Mouse (Mus musculus) right cerebral cortex, postnatal 14 days (tissue): ENCODE results near the gene Sox12.
"Not testable (repeated sequence)": the region's sequence is repeated elsewhere in the genome, so short reads cannot be mapped to it uniquely, and the experiment has no call there.

Source experiments
- DNase-seq: peaks from one replicate; pipeline ENCODE4 v3.0.0; 2022

Gene Sox12

GRCm38 (mm10) chr2:152399122-152399542 is 1.3 kb upstream of the Sox12 start:
- DNase-seq = peak; percentile 51

GRCm38 (mm10) chr2:152398691-152399090 is 828 bp upstream of the Sox12 start:
- peak; percentile 89 for DNase-seq

DNA sequence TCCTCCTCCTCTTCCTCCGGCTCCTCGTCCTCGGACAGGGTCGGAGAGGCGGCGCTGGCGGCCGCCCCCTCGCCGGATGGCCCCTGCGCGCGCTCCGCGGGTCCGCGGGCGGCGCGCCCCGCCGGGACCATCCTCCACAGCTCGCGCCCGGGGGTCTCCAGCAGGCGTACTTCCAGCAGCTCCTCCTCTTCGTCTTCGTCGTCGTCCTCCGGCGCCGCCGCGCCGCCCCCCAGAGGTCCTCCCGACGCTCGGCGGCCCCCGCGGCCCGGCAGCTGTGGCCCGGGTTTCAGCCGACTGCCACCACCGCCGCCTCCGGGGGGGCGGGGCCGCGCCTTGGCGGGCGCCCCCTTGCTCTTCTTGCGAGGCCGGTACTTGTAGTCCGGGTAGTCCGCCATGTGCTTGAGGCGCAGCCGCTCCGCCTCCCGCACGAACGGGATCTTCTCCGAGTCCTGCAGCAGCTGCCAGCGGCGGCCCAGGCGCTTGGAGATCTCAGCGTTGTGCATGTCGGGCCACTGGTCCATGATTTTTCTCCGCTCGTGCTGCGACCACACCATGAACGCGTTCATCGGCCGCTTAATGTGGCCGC is 766 bp downstream of the Sox12 start:
- DNase-seq = peak; percentile 83

DNA sequence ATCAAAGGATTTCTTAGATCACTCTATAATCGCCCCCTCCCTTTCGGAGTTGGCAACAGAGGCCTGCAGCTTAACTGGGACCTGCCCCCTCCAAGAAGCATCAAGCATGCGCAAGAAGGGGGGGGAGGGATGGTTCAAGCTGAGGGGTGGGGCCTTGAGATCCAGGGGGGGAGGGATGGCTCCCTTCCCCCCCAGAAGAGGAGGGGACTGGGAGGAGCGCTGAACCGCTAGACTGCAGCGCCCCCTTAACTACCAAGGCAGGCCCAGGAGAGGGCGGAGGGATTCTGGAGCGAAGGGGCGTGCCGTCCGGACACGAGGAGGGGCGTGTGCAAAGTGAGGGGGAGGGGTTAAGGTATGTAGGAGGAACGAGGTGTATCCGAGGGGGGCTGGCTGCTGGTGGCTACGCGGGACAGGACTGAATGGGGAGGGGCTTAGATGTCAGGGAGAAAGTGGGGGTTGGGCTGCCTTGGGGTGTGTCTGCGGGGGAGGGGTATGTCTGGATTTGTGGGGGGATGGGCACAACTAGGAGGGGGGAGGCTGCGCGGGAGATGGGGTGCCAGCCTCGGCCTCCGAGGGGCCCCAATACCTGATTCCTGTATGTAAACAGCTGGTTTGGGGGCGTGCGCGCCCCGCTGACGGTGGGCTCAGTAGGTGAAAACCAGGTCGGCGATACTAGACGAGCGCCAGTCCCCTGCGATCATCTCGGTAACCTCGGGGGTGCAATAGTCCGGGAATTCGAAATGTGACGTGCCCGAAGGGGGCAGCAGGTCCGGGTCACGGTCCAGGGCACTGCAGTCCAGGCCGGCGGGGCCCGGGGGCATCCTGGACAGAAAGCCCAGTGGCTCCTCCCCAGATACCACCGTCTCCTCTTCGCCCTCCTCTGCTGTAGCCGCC is 1.5 kb downstream of the Sox12 start:
- peak; percentile 89 for DNase-seq

- no peak for DNase-seq
These were observed 2.5 kb downstream of the Sox12 start for GRCm38 (mm10) chr2:152395271-152395920.

DNA sequence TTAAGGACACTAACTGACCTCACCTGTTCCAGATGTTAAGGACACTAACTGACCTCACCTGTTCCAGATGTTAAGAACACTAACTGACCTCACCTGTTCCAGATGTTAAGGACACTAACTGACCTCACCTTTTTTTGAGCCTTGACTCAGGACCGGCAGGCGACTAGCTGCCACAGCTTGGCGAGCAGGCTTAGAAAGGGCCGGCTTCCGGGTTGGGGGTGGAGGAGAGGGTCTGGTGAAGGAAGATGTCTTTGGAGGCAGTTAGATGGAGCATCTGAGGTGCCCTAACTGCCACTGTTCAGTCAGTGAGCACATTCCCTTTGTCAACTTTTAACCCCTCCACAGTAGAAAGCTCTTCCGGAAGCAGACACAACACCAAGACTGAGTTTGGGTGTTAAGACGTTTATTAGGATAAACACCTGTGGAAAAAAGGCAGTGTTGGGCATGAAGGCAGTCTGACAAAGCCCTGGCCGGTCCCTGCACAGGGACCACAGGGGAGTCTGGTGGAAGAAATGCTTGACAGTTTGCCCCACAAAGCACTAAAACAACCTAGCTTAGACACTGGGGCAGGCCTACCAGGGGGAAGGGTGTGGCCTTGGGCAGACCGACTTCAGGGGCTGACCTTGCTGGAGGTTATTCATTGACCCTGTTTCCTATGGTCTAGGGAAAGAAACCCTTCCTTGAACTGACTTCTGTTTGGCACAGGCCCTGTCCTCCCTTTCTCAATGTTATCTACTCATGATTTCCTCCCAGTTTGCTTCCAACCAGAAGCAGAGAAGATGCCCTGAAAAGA is 4.4 kb downstream of the Sox12 start:
- DNase-seq = no peak

DNA sequence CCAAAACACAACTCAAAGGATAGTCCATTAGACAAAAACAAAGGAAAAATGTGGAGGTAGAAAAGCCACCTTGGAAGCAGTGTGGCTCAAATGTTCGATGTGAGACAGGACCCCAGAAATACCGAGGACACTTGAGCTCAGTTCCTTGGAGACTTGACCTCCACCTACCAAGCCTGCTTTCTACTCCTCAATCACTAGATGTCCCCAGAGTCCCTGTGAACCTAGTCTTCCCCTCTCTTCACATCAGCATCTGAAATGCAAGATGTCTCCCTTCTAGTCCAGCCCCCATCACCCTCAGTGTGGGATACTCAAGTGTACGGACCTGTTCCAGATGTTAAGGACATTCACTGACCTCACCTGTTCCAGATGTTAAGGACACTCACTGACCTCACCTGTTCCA is 5.1 kb downstream of the Sox12 start:
- no peak for DNase-seq

- no peak for DNase-seq
These were observed 13.7 kb downstream of the Sox12 start for GRCm38 (mm10) chr2:152384191-152384590.

- peak; percentile 38 for DNase-seq
These were observed 21.5 kb downstream of the Sox12 start, which contains the start of gene Nrsn2 for GRCm38 (mm10) chr2:152376345-152376741. TSS of gene Nrsn2 (minus strand) at chr2:152376638.

- DNase-seq = peak; percentile 64
These were observed 22.1 kb downstream of the Sox12 start for GRCm38 (mm10) chr2:152375652-152376344.

DNA sequence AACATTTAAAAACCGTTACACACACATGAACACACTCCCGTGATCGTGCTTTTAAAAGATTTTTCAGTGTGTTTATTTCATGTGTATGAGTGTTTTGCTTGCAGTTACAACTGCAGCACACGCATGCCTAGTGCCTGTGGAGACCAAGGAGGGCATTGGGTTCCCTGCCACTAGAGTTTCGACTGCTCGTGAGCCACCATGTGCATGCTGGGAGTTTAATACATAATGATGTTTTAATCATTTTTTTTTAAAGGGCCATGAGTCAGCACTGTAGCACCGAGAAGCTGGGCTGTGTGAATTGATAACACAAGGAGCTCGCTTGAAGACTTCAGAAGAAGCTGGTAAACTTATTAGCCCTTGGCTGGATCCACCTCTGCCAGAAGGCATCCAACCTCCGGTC is 24.3 kb downstream of the Sox12 start:
- no peak for DNase-seq

- DNase-seq = no peak
These were observed 25.2 kb downstream of the Sox12 start for GRCm38 (mm10) chr2:152372661-152373060.

DNA sequence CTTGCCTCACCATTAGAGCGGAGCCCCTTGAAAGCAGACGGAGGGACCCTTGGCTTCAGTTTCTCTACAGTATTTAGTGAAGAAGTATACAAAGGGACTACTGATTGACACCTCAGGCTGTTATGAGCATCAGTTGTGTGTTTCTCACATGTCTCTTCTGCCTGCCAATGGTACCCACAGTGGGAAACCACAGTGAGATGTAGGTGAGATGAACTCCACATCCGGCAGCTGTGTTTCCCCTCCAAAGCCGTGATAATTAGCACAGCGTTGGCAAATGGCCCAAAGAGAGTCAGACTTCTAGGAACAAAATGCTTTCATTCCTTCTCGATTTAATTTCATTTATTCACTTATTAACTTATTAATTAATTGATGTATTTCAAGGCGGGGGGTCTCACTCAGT is 25.8 kb downstream of the Sox12 start:
- no peak for DNase-seq

GRCm38 (mm10) chr2:152368532-152369140 is 29.2 kb downstream of the Sox12 start:
- peak; percentile 63 for DNase-seq

DNA sequence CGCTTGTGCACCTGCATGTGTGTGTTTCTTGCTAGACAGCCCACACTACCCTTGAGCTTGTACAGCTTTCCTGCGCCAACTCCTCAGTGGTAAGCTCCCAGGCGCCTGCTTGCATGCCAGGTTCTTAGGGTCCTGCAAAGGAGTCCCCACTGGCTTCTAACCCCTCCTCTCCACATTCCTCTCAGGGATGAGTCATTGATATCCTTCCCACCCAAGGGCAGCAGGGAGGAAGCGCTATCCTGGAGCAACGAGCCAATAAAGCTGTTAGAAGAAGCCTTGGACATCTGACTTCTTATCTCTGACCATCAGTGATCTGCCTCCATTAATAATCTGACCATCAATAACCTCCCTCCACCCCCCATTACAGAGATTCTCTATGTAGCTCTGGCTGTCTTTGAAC is 29.9 kb downstream of the Sox12 start:
- DNase-seq = no peak

GRCm38 (mm10) chr2:152363245-152364147 is 34.4 kb downstream of the Sox12 start:
- DNase-seq = peak; percentile 65

DNA sequence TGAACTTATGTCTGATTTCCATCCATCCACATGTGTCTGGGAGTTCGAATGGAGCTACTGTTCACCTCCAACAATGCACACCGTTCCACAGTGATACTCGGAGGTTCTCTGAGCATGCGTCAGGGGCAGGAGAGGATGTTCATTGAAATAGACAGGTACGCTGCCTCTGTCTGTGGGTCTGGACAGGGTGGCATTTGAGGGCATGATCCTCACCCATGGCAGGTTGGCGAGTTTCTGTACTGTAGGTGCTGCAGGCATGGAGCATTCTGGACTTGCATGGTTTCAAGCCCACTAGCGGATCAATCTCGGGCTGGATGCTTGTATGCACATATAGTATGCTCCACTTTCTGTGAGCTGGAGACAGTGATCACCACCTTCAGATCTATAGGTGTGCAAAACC is 36.7 kb downstream of the Sox12 start:
- no peak for DNase-seq

DNA sequence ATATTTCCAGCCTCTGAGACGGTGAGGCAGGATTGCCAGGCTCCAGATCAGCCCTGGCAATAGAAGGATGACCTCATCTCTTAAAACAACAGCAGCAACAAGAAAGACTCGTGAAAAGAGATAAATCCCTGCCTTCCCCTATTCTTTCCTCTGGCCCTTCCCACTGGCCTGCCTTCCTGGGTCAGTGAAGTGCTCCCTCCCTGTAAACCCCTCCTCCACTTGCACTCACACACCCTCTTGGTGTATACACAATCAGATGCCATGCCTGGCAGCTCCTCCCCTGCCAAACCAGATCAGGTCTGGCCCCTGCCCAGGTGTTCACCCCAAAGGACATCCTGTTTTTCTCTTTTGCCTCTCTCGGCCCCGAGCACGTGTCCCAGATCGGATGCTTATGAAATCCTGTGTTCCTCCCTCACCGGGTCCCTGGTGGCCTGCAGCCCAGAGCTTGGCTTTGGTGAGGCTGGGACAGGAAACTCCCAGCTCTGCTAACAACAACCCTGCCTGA is 37.5 kb downstream of the Sox12 start:
- no peak for DNase-seq

DNA sequence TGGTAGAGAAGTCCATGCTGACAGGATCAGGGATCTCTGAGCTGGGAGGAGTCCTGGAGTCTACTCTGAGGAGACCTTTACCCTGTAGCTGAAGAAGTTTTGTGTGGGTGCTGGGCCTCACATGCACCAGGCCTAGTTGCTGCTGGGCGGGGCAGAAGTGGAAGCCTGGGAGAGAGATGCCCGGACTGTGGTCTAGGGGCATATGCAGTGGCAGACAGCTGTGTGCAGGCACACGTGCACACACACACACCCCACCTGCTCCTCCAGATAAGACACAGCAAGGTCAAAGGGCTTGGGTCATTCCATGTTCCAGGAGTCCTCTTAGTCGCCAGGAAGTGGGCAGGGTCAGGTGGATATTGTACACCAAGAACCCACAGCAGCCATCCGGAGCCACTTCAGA is 38.2 kb downstream of the Sox12 start:
- no peak for DNase-seq

- DNase-seq = not testable (repeated sequence)
These were observed 38.9 kb downstream of the Sox12 start for GRCm38 (mm10) chr2:152358977-152359376.

DNA sequence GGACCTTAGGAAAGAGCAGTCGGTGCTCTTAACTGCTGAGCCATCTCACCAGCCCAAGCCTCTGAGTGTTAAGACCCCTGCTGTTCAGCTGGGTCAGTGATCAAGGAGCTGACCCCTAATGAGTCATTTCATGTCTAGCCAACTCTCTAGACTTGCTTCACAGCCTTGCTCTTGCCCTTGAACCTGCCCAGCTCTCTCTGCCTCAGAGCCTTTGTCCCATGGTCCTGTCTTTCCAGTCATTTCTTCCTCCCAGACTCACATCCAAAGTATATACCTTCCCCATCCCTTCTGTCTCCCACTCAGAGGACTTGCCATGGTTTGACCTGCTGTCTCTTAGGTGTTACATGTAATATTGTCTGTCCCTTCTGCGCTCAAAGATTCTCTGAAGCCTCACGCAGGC is 40.6 kb downstream of the Sox12 start:
- DNase-seq = no peak
